Mouse (Mus musculus) WW6 (cell line): Measurements from ENCODE around the gene Fntb.
"Not testable (repeated sequence)": the region's sequence is repeated elsewhere in the genome, so short reads cannot be mapped to it uniquely, and the experiment has no call there.

Experiments used
- DNase-seq: peaks from one replicate; pipeline ENCODE4 v3.0.0-alpha.2; 2013; ENCODE audit warnings: low read depth, low spot score

Fntb gene

DNA sequence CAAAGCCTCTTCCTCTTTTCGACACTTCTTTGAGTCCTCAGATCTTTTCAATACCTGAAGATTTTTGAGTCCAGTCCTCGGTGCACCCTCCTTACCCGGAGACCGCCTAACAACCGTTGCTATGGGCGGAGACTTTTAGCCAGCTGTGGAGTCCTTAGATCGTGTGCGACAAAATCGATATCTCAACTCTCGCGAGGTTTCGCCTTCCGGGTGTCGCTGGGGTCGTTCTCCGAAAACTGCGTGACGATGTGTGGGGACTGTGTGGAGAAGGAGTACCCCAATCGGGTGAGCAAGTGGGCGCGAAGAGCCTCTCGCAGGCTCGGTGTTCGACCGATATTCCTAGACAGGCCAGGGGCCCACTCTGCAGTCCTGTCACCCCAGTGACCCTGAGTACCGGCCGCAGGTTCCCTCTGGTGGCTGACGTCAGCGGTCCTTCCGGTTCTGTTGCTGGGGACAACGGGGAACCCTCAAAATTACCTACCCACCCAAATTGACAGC lies at the start of gene Fntb, which contains the start of gene Churc1:
Gene Fntb (plus strand): TSS at position 236 of the 498 bp plus-strand sequence.
Gene Churc1 (plus strand): TSS at position 185 of the 498 bp plus-strand sequence.
- peak; percentile 88 for DNase-seq

DNA sequence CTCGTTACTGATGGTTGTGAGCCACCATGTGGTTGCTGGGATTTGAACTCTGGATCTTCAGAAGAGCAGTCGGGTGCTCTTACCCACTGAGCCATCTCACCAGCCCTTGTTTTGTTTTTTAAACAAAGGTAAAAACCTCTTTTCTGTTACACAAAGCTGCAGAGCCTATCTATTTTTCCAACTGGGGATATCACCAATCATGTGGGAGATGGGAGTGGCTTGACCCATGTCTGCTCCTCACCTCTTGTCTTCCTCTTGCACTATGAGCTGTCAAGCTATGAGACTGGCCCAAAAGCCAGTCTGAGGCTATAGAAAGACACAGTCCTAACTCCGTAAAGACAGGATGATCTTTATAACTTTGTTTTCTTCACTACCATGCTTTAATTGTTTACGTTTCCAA lies 47.0 kb upstream of the Fntb start:
- DNase-seq, result no peak

DNA sequence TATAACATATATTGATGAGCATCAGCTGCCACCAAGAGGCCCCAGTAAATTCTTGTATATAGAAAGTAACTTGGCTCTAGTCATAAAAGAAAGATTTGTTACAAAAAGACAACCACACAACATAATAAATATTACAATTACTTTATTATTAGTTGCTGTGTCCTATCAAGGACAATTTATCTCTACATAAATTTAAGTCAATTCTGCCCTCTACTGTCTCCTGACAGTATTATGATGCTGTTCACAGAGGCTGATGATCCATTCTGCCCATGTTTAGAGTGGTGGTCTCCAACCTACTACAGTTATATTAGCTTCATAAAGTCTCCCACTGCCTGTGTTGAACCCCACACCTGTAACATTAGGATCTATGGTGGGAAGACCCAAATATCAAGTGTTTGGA lies 44.8 kb upstream of the Fntb start:
- no peak for DNase-seq

DNA sequence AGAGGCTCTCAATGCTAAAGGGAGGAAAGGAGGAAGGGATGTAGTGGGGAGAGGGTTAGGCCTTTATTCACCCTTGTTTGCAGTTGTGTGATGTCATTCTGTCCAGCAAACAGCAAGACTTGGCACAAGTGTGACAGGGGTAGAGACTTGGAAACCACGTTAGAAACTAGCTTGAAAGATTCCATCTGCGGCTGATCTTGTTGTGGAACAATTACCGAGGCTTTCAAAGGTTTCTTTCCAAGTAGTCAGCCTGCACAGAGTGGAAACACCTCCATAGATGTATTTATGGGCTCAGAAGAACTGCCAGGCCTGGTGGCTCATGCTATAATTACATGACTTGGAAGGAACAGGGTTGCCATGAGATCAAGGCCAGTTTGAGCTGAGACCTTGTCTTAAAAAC lies 43.4 kb upstream of the Fntb start:
- no peak for DNase-seq

DNA sequence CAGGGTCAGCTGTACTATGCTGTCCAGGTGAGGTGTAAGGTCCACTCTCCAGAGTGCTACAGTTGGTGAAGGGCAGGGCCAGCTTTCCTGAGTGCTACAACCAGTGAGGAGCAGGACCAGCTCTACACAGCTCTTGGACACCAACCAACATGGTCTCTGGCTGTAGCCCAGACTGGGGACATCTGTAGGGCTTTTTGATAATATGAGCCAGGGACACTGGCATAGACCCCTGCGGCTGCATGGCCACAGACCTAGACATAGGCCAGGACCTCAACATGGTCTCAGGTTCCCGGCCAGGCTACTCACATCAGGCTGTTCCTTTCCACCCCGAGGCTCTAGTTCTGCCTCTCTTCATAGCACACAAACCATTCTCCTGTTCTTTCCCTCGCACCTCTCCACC lies 37.4 kb upstream of the Fntb start:
- DNase-seq, result no peak

DNA sequence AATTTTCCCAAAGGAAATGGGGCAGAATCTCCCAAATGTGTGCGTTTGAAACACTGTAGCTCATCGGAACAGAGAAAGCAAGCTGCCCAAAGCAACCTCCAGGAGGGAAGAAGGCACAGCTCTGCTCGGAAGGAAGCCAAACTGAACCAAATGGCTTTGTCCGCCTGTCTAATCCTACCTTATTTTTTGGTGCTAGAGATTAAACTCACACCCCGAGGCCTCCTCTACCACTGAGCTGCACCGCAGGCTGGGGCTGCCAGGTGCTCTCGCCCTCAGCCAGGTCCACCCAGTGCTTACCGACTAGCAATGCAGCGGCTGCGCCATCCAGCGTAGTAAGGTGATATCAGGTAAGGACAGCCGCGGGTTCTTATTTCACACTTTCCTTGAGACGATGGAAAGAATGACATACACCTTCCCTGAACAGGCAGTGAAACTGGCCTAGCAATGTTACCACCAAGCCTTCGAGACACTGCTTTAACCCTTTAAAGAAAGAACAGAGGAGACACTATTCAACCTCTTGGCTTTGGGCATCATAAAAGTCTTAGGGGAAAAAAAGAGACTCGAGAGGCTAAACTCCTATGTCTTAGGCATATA lies 14.4 kb upstream of the Fntb start:
- no peak for DNase-seq

DNA sequence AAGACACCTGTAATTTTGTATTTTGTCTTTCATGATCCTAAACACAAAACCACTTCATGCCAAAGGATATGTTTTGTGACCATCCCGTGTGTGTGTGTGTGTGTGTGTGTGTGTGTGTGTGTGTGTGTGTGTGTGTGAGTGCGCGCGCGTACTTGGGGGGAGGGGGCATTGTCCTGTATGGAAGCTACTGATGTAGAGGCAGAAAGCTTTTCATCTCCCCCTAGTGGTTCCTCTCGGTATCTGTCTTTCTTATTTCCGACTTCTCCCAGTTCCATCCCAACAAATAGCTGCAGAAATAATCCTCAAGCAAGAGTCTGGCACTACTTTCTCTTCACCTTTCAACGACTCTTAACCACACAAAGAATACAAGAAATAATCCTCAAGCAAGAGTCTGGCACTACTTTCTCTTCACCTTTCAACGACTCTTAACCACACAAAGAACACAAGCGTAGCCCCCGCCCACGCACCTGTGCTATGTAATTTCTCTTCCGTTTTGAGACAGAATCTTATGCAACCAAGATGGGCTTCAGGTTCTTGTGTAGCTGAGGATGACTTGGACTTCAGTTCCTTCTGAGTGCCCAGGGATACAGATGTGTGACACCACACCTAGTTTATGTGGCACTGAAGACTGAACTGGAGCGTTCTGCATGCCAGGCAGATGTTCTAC lies 12.6 kb upstream of the Fntb start:
- peak; percentile 28 for DNase-seq

DNA sequence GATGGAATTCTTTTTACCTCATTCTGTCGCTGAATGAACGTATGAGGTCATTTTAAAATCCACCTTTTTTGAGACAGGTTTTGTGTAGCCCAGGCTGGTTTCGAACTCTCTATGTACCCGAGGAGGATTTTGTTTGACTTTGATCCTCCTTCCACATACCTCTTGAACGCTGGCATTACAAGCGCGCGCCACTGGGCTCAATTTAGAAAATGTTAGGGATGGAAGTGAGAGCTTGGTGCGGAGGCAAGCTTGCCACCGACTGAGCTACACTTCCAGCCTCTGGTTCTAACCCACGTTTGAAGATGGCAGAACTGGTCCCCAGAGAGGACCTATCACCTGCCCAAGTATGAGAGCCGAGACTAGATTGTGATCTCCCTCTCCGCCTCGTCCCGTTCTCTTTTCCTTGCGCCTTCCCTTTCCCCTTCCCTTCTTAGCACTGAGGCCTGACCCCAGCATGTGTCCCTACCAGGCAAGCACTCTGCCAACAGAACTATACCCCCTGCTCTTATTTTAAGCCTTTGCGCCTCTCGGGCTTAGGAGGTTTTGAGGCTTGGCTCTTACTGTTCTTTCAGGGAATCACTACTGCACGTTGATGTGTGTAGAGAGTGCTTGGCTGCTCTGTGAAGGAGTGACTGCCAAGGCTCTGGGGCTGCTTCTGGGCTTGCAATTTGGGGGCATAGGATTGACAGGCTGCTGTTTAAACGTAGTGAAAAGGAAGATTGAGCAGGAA lies 677 bp downstream of the Fntb start:
- no peak for DNase-seq

DNA sequence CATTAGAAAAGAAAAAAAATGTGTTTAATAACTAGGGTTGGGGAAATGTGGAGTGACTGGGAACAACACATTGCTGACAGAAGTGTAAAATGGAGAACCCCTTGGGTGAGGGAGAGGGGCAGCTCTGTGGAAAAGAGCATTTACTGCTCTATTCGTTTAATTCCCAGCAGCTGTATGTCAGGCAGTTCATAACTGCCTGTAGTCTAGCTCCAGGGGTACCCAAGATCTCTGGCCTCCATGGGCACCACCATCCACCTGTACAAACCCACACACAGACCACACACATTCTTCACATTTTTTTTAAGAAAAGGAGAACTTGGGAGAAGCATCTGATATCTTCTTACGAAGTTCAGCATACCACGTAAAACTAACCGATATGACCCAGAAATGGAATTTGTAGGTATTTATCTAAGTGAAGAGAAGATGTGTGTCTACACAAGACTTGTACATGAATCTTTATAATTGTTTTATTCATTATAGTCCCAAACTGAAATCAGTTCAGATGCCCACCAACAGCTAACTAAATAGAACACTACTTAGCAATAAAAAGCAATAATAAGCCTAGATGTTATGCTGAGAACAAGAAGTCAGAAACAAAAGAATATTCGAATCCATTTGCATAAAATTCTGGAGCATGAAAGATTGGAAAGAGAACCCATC lies 5.6 kb downstream of the Fntb start:
- no peak for DNase-seq

DNA sequence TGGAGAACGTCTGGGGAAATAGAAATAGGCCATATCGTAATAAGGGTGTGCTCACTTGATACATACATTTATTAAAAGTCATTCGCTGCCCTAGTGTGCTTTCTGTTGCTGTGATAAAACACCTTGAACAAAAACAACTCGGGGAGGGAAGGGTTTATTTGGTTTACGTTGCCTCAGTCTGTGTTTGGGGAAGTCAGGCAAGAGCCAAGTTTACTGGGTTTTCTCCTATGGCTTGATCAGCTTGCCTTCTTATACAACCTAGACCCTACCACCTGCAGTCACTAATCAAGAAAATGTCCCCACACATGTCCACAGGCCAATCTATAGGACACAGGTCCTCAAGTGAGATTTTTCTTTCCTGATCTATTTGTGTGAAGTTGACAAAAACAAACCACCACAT lies 6.2 kb downstream of the Fntb start:
- DNase-seq, result no peak

DNA sequence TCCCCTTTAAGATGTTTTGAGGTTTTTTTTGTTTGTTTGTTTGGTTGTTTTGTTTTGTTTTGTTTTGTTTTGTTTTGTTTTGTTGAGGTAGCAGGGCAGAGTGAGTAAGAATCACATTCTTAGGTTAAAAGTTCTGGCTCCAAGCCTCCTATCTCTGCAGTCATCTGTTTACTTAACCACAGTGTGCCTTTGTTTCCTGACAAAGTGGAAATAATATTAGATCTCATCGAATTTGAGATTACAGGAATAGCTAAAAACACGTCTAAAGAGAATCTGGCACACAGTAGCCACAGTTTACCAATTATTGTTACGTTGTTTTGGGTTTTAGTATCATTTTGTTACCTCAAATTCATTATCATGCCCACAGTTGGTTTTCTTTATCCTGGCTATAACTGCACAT lies 9.3 kb downstream of the Fntb start:
- no peak for DNase-seq

DNA sequence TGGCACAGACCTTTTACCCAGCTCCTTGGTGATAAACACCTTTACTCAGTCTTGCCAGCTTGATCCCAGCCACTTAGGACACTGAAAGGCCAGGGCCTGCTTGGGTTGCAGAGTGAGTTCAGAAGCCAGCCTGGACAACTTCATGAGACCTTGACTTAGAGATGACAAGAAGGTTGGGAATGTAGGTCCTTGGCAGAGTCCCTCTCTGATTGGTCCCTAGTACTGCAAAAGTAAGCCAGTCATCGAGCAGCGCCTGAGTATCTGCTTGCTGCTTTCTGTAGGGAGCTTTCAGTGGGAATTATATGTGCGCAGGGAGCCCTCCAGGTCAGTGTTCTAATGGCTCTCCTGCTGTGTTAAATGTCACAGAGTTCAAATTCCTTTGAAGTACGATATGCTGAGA lies 9.7 kb downstream of the Fntb start:
- no peak for DNase-seq

DNA sequence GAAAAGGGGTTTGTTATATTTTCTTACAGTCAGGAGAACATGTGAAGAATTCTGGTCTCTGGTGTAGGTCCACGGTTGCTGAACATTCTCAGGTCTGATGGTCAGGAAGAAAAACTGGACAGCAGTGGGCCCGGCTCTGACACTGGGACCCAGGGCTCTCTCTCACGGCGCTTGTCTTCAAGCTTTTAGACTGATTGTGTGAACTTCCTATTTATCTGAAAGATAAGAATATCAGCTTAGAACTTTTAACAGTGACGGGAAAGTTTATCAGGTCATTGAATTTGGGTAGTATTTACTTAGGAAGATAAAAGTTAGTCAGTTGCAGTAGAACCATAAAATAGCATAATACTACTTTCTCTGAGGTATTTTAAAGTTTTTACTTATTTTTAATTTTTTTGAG lies 11.5 kb downstream of the Fntb start:
- DNase-seq, result no peak

DNA sequence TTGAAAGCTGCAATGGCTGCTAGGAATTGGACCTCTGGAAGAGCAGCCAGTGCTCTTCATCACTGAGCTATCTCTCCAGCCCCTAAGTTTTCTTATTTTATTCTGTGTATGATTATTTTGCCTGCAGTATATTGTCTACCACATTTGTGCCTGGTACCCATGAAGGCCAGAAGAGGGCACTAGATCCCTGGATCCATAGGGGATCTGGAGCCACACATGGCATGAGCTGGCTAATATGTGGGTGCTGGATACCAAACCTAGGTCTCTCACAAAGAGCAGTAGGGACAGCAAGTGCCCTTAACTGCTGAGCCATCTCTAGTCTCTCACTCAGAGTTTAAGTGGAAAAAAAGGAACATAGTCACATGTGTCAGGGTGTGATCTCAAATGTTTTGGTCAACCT lies 12.5 kb downstream of the Fntb start:
- no peak for DNase-seq

DNA sequence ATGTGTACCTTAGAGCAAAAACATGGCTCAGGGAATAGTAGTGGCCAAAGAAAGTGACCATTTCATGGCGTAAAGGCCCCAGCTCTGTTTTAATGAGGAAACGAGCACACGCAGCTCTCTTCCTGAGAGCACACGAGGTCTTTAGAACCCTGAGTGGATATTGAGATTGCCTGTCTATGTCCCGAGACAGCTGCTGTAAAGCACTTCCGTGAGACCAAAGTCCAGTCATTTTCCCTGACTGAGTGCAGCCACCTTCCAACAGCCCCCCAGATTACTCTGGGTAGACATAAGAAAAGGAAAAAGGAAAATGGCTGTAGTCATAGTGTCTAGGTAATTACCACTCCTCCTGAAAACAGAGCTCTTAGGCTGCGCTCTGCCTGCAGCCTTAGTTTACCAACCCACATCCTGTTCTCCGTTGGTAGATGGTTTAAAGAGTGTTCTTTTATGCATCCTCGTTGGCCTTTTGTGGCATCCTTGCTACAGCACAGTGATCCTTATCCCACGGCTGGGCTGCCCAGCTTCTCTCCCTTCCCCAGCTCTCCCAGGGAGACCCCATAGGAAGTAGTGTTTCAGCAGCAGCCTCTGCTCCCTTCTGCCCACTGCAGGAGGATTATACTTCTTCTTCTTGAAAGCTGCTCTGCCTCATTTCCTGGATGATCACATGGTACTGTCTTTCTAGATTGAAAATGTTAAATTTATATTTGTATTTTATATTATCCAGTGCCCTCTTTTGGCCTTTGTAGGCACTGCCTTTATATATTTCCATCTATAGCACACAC lies 13.1 kb downstream of the Fntb start:
- DNase-seq, result no peak

DNA sequence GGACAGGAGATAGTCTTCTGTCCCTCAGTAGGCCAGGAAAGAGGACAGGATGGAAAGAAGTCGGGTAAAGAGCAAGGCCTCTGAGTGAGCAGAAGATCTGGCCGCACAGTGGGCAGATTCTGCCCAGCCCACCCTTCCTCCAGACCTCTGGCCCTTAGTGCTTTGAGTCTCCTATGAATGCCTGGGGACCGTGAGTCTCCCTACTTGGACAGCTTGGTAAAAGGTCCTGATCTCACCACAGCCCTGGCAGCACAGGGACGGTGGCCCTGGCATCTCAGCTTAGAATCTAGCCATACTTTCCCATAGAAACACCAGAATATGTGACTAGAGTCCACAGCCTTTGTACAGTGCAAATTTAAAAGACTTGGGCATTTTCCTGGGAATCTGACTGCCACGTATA lies 14.6 kb downstream of the Fntb start:
- DNase-seq, result no peak

DNA sequence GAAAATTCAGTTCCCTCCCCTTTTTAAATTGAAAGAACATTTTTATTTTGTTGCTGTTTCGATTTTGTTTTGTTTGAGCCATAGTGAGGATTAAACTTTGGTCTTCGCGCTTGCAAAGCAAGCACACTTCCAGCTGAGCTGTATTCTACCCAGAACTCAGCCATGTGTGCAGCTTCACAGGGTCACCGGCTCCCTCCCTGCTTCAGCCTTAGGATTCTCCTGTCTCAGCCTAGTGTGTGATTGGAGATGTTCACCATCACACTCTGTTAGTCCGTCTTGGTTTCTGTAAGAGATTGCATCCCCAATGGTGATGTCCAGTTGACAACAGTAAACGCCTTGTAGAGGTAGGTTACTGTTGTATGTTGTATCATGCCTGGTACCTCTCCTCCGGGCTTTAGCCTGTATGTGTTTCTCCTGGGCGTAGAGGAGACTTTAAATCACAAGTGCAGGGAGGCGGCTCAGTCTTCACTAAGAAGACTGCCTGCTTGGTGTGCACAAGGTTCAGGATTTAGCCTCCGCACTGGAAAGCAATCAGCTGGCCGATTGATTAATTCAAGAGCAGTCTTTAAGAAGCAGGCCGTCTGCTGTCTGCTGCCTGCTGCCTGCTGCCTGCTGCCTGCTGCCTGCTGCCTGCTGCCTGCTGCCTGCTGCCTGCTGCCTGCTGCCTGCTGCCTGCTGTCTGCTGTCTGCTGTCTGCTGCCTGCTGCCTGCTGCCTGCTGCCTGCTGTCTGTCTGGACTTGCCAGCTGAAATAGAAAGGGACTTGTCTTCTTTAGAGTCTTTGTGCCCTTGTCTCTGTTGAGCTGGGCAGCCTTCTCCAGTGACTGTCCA lies 15.5 kb downstream of the Fntb start:
- no peak for DNase-seq

DNA sequence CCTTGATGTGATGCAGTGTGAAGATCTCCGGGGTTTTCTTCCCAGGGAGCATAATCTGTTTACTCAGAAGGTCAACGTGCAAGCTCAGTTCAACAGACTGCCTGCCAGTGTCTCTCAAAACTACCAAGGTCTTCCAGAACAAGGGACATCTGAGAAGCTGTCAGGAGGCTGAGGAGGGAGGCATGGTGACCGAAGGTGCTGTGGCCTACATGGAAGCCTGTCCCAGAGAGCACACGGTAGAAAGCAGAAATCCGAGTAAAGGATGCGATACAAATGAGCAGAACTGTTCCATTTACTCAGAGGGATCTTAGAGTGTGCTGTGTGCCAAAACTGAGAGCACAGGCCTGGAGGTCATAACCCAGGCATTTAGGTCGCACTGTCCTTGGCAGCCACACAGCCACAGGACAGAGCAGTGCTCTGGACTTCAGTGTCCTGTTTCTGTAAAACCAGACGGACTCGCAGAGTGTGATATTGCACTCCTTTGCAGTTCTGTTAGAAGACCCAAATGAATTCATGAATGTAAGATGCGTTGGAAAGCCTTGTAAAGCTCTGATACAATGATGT lies 18.7 kb downstream of the Fntb start:
- no peak for DNase-seq

DNA sequence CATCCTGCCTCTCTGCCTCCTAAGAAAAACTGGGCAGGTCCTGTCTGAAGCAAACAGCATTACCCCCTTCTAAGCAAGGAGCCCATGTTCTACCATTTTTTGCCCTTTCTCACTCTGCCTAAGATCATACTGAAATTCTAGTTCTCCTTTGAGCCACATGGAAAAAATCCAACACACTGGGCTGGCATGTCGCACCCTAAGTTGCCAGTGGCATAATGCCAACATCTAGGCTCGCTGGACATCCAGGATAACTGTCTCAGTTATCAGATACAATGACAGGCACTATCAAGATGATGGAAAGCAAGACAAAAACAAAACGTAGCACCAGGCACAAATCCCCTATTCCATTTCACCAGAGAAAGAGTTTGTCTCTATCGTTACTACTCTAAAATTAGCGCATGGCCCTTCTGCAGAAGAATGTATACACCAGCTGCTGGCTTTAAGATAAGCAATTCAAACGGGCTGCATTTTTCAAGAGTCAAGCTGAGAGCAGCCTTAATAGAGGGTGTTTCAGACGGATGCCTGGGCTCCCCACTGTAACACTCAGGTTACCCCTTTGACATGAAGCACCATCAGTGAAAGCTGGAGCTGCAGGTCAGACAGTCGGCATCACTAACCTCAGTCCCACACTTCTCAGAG lies 25.2 kb downstream of the Fntb start:
- no peak for DNase-seq

DNA sequence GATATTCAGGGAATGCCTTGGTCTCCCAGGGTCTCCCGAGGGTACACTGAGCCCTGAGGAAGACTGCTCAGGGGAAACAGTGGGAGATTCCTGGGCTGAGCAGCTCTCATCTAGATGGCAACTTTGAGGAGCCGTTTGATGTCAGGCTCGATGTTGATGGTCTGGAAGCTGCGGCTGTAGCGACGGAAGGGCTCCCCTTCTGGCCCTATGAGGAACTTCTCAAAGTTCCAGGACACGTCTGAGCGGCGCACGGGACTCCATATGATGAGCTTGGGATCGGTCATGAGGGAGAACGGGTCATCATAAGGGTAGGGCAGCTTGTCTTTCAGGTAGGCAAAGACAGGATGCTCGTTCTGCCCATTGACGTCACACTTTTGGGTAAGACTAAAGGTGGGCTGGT lies 27.2 kb downstream of the Fntb start:
- DNase-seq, result not testable (repeated sequence)
